Mouse (Mus musculus) midbrain, embryonic 14.5 days (tissue): ENCODE data around the gene Zcwpw1. TPM values are rescaled to one million over a fixed set of nuclear protein-coding genes. Genes with fewer than 3 reads are reported as not detected.

ENCODE experiments used
- ATAC-seq: fragments of 200-750 bp; cut with Nextera tagmentation; 2 replicates; pipeline ENCODE4 v1.8.0; 2017; ENCODE audit warnings: moderate number of reproducible peaks, moderate library complexity; ENCODE audit not compliant: low FRiP score, low TSS enrichment
- DNase-seq: peaks from one replicate; pipeline ENCODE4 v3.0.0-alpha.2; 2015
- H3K27ac ChIP-seq: fragments of 300-500 bp; sonication (generic); replicated peaks from 2 replicates; pipeline ENCODE4 v1.5.1; 2014; ENCODE audit warnings: mild to moderate bottlenecking, low read depth, low read length, moderate library complexity
- H3K27me3 ChIP-seq: fragments of 300-500 bp; sonication (generic); 2 replicates; pipeline ENCODE4 v1.6.1; 2014; ENCODE audit warnings: low read length, control low read depth, mixed read lengths; ENCODE audit not compliant: control insufficient read depth, insufficient read depth
- H3K36me3 ChIP-seq: fragments of 300-500 bp; sonication (generic); 2 replicates; pipeline ENCODE4 v1.6.1; 2014; ENCODE audit warnings: low read length, control low read depth; ENCODE audit not compliant: control insufficient read depth, insufficient read depth
- H3K4me1 ChIP-seq: fragments of 300-500 bp; sonication (generic); 2 replicates; pipeline ENCODE4 v1.6.1; 2014; ENCODE audit warnings: mild to moderate bottlenecking, antibody characterized with exemption, low read length, control low read depth; ENCODE audit not compliant: control insufficient read depth, insufficient read depth
- H3K4me2 ChIP-seq: fragments of 300-500 bp; sonication (generic); 2 replicates; pipeline ENCODE4 v1.6.1; 2014; ENCODE audit warnings: mild to moderate bottlenecking, low read length, moderate library complexity
- H3K4me3 ChIP-seq: fragments of 300-500 bp; sonication (generic); replicated peaks from 2 replicates; pipeline ENCODE4 v1.5.1; 2014; ENCODE audit warnings: low read depth, low read length
- H3K9ac ChIP-seq: fragments of 300-500 bp; sonication (generic); replicated peaks from 2 replicates; pipeline ENCODE4 v1.6.1; 2014; ENCODE audit warnings: mild to moderate bottlenecking, low read length, moderate library complexity
- H3K9me3 ChIP-seq: fragments of 300-500 bp; sonication (generic); 2 replicates; pipeline ENCODE4 v1.6.1; 2016; ENCODE audit warnings: low read length, control low read depth, mixed read lengths; ENCODE audit not compliant: control insufficient read depth
- WGBS: fragments of 180-500 bp; shearing (Covaris S2); extraction: QIAGEN DNeasy Blood & Tissue Kit; methylation state at CpG from one replicate; pipeline ENCODE4 v1.1.7; 2014; 5-methylcytosine and 5-hydroxymethylcytosine counted together
- polyA plus RNA-seq: library from polyadenylated mRNA; unstranded; fragments of >200 nt; fragmentation: Nextera tagmentation; extraction: Ambion mirVana; gene quantifications from 2 replicates; pipeline ENCODE4 v1.2.1, GENCODE M21; 2014

Gene Zcwpw1
- polyA plus RNA-seq, 1 experiment from 2014 or later, result 8.2 TPM

GRCm38 (mm10) chr5:137777267-137777845 is 10.2 kb upstream of the Zcwpw1 start:
- Histone ChIP-seq H3K36me3 (peaks cover 24% of the 10 kb centered on the region), H3K27me3 (no peaks in the 10 kb centered on the region), H3K4me3 (no peak overlapping the region), H3K27ac (0 out of 2 replicates have a peak overlapping the region, but pooled peaks have one; percentile 88), H3K9ac (no peak overlapping the region), H3K4me1 (peaks cover 9% of the 10 kb centered on the region; the same call in 1 of the 2 replicates), H3K9me3 (no peaks in the 10 kb centered on the region), H3K4me2 (no peak overlapping the region)
- DNase-seq (no peak), ATAC-seq (no peak)
- WGBS, result 88% methylated on average over 7 of the region's 7 CpGs

- ATAC-seq (peak; percentile 94), DNase-seq (peak; percentile 99)
- WGBS, result under 1% methylated on average over 31 of the region's 31 CpGs
These were observed 9.0 kb upstream of the Zcwpw1 start, which contains the start of gene Ppp1r35 for GRCm38 (mm10) chr5:137778635-137779034. Gene Ppp1r35 (plus strand): TSS chr5:137778849.

DNA sequence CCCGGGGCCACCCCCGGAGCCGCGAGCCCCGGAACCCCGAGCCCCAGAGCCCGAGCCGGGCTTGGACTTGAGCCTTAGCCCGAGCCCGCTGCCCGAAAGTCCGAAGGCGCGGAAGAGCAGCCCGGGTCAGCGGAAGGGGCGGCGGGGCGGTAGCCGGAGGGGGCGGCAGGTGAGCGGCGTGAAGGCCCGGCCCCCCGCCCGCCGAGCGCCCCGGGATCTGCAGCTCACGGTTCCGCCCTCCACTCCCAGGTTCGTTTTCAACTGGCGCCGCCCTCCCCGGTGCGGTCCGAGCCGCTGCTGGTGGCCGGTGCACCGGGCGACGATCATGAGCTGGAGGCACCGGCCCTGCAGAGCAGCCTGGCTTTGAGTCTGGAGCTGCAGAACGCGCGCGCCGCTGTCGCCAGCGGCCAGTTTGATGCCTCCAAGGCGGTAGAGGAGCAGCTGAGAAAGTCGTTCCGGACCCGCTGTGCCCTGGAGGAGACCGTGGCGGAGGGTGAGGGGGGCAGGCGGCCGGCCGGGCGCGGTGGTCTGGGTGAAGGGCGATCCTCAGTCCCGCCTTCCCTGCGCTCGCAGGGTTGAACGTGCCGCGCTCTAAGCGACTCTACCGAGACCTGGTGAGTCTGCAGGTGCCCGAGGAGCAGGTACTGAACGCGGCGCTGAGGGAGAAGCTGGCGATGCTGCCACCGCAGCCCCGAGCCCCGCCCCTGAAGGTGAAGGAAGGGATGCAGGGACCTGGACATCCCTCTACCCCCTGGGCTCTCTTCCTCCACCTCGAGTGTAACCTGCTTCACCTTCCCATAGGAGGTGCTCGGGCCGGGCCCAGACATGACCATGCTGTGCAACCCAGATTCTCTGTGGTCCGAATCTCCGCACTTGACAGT is 8.3 kb upstream of the Zcwpw1 start:
- peak overlapping the region; percentile 91 for H3K9ac ChIP-seq
- H3K9me3 ChIP-seq, result no peaks in the 10 kb centered on the region
- peak; percentile 49 for DNase-seq
- H3K27ac ChIP-seq, result peak overlapping the region; percentile 90
- peak; percentile 35; the same call in 1 of the 2 replicates for ATAC-seq
- peaks cover 22% of the 10 kb centered on the region for H3K4me1 ChIP-seq
- peak overlapping the region; percentile 94 for H3K4me2 ChIP-seq
- H3K36me3 ChIP-seq, result peaks cover 44% of the 10 kb centered on the region
- H3K27me3 ChIP-seq, result no peaks in the 10 kb centered on the region
- WGBS, result under 1% methylated on average over 82 of the region's 83 CpGs
- peak overlapping the region; percentile 91 for H3K4me3 ChIP-seq

More at GRCm38 (mm10) chr5:137778635-137779034, 9.0 kb upstream of the Zcwpw1 start, which contains the start of gene Ppp1r35:
- no peaks in the 10 kb centered on the region for H3K27me3 ChIP-seq
- peaks cover 15% of the 10 kb centered on the region for H3K4me1 ChIP-seq
- H3K9me3 ChIP-seq, result no peaks in the 10 kb centered on the region
- H3K27ac ChIP-seq, result peak within 1 kb of the TSS; percentile 90
- peaks cover 37% of the 10 kb centered on the region for H3K36me3 ChIP-seq
- H3K4me2 ChIP-seq, result peak within 1 kb of the TSS; percentile 94
- peak within 1 kb of the TSS; percentile 91 for H3K4me3 ChIP-seq
- peak within 1 kb of the TSS; percentile 91 for H3K9ac ChIP-seq

GRCm38 (mm10) chr5:137781661-137782060 is 5.9 kb upstream of the Zcwpw1 start:
- 93% methylated on average over 7 of the region's 7 CpGs for WGBS
- H3K27ac ChIP-seq, result no peak overlapping the region
- peaks cover 33% of the 10 kb centered on the region for H3K4me1 ChIP-seq
- H3K4me2 ChIP-seq, result no peak overlapping the region
- ATAC-seq (no peak), DNase-seq (no peak)
- H3K36me3 ChIP-seq, result peaks cover 50% of the 10 kb centered on the region
- H3K9me3 ChIP-seq, result no peaks in the 10 kb centered on the region
- no peaks in the 10 kb centered on the region for H3K27me3 ChIP-seq
- no peak overlapping the region; the same call in 1 of the 2 replicates for H3K4me3 ChIP-seq
- no peak overlapping the region for H3K9ac ChIP-seq

DNA sequence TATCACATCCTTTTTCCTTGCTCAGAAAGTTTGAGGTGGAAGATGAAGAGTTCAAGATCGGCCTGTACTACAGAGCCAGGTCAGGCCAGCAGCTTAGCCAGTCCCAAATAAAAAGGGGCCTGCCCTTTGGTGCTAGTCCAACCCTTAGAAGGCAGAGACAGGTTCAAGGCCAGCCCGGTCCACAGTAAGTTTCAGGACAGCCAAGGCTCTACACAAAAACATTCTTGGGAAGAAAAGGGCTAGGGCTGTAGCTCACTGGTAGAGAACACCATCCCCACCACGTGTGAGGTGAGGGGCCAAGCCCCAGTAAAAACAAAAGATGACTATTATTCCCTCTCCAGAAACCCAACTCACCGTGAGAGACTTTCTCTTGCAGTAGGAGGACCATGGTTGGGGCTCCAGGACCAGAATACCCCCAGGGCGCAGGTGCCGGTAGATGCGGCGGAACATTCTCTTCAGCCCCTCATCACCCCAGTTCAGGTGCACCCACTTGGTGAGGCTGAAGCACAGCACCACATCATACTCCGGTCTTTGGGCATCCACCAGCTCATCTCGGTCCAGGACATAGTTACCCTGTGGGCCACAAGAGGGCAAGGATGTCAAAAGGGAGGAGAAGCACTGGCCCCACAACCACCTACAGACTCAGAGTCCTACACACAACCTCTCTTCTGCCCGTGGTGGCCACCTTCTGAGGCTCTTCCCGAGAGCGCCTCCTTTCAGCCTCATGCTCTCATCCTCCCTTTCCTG is 4.6 kb upstream of the Zcwpw1 start:
- peak overlapping the region; percentile 88 for H3K4me2 ChIP-seq
- no peaks in the 10 kb centered on the region for H3K9me3 ChIP-seq
- DNase-seq (no peak), ATAC-seq (no peak)
- no peaks in the 10 kb centered on the region for H3K27me3 ChIP-seq
- H3K4me3 ChIP-seq, result peak overlapping the region; percentile 90; the same call in 1 of the 2 replicates
- no peak overlapping the region for H3K27ac ChIP-seq
- peak overlapping the region; percentile 91; the same call in 1 of the 2 replicates for H3K9ac ChIP-seq
- peaks cover 35% of the 10 kb centered on the region for H3K4me1 ChIP-seq
- 87% methylated on average over 13 of the region's 13 CpGs for WGBS
- H3K36me3 ChIP-seq, result peaks cover 50% of the 10 kb centered on the region

DNA sequence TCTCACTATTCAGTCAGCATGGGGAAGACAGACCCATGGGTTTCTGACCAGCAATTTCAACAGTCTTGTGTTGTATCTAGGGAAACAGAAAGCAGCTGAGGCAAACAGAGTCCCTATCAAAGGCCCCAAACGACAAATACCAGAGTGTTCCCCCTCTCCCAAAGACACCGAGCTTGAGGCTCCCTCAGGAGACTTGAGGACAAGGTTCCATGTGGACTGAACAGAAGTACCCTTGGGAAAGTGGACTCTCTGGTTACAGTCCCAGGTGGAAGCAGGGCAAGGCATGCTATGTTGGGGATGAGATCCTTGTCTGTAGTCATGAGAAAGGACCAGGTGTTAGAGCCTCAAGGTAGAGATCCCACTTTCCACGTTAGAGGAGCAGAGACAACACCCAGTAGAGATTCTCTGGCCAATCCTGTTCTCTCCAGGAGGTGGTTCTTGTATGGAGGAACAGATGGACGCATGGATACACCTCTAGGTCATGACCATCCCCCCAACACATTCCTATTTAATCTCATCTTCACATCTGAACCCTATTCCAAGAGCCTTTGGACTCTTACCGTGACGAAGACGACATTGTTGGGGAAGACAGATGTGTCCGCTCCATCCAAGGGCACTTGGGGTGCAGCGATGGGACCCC is 3.6 kb upstream of the Zcwpw1 start:
- Histone ChIP-seq H3K27me3 (no peaks in the 10 kb centered on the region), H3K9ac (peak overlapping the region; percentile 91), H3K9me3 (no peaks in the 10 kb centered on the region), H3K4me3 (peak overlapping the region; percentile 90), H3K4me2 (peak overlapping the region; percentile 88), H3K27ac (no peak overlapping the region), H3K36me3 (peaks cover 50% of the 10 kb centered on the region), H3K4me1 (peaks cover 36% of the 10 kb centered on the region)
- ATAC-seq, result no peak
- no peak for DNase-seq
- WGBS, result 67% methylated on average over 9 of the region's 9 CpGs

- 79% methylated on average over 14 of the region's 14 CpGs for WGBS
- H3K9me3 ChIP-seq, result no peaks in the 10 kb centered on the region
- peaks cover 36% of the 10 kb centered on the region for H3K4me1 ChIP-seq
- ATAC-seq (no peak), DNase-seq (no peak)
- peak overlapping the region; percentile 88 for H3K4me2 ChIP-seq
- H3K27me3 ChIP-seq, result no peaks in the 10 kb centered on the region
- no peak overlapping the region; the same call in 1 of the 2 replicates for H3K27ac ChIP-seq
- peak overlapping the region; percentile 90 for H3K4me3 ChIP-seq
- peaks cover 50% of the 10 kb centered on the region for H3K36me3 ChIP-seq
- peak overlapping the region; percentile 91 for H3K9ac ChIP-seq
These were observed 3.1 kb upstream of the Zcwpw1 start for GRCm38 (mm10) chr5:137784546-137784945.
